Mouse (Mus musculus): Measurements from ENCODE around the gene Ccdc171.

Gene Ccdc171

GRCm38 (mm10) chr4:83798674-83799430 lies 273.5 kb downstream of the Ccdc171 start:
- DNase-seq, result no peak

GRCm38 (mm10) chr4:83800402-83800801 lies 275.1 kb downstream of the Ccdc171 start:
- DNase-seq, result no peak

DNA sequence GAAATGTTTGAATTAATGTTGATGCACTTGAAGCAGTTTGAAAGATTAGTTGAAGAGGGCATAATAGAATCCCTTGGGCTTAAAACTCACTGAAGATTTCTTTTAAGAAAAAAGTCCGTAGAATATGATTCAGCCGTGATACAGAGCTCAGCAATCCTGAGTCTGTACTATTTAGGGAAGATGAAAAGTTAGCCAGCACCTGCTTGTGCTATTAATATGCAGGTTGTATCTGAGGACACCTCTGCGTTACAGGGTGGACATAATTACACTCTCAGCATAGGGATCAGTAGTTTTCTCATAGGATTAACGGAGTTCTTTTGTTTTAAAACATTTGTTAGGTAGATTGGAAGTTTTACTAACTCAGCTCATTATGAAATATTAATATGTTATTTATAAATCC lies 291.6 kb downstream of the Ccdc171 start:
- DNase-seq, result no peak

- DNase-seq, result no peak
Observed at GRCm38 (mm10) chr4:83829718-83830459, 304.5 kb downstream of the Ccdc171 start.

DNA sequence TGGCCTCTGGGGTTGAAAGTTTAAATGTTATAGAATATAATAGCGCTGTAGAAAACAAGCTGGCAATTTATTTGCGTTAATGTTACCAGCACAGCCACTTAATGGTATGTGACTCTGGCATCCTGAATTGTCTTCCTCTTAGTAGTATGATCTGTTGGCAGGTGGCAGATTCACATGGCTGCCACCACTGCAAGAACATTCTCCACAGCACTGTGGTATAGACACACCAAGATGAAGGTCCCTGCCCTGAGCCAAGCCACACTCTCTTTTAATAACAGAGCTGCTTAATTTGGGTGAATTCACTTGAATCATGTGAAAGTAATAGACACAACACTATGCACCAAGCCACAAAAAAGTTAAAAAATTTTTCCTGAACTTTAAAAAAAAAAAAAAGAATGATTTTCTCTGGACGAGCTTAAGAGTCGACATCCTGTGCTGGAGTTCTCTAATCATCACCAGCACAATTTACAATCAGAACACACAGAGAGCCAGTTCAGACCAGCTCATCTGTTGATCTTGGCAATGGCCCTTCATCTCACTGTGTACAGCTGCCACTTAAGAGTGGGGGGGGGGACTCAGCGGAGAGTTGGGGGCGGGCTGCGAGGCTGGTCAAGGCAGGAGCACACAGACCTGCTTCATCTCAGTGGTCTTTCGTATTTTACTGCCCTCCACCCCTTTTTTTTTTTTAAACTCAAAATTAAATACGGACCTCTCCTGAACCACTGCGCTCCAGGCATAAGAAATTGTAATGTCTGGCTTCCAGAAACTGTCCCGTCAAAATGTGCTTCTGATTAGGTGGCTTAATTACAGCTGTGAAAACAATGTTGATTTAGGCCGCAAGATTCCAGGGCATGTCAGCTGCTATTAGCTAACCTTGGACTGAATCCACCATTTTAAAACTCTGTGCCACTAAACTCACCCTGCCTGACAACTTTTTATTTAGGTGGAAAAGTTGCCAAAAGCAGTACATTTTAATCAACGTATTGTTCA lies 305.8 kb downstream of the Ccdc171 start:
- no peak for DNase-seq

- DNase-seq, result no peak
Observed at GRCm38 (mm10) chr4:83839077-83839476, 313.7 kb downstream of the Ccdc171 start.

DNA sequence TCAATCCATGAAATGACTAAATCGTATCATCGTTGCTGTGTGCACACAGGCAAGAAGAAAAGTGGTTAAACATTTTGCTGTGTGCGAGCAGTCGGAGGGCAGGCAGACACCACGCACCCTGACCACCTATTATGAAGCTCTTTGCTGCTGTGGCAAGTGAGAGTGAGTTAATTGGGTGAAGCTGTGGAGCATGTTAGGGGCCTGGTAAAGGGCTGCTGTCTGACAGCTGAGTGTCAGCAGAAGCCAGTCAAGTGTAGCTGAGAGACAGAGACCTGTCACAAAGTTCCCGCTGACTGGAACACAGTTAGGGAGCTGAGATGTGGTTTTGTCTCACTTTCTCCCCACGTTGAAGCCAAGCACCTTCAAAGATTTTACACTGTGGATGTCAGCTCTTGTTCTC lies 321.0 kb downstream of the Ccdc171 start:
- DNase-seq, result no peak

DNA sequence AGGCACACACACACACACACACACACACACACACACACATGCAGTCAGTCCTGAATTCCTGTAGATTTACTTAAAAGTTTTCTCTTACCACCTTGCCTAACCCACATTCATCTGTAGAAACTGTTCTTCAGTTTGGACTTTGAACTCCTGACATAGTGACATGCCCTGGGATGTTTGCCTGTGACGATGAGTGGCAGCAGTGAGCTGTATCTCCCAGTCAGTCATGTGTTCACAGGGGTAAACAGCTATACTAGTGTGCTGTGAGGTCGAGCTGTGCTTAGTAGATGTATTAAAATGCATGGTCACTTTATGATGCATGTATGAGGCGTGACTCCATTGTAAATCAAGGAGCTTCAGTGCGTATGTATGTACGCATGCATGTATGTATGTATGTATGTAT lies 328.5 kb downstream of the Ccdc171 start:
- no peak for DNase-seq

- DNase-seq, result no peak
Observed at GRCm38 (mm10) chr4:83861706-83862105, 336.4 kb downstream of the Ccdc171 start.

GRCm38 (mm10) chr4:83862295-83862694 lies 336.9 kb downstream of the Ccdc171 start:
- DNase-seq, result no peak

DNA sequence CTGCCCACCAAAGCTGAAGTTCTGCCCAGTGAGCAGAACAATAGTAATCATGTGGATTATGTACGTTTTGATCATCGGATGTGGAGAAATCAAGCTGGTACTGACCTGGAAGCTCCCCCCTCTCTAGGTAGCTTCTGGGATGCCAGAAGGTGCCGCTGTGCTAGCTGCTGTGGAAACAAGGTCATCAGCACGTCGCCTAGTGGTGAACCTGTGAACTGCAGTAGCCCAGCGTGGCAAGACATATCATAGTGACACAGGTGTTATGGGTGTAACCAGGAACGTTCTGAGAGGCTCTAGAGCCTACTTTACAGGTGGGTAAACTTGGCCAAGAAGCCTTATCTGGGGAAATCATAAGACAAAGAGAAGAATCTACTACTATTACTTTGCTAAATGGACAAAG lies 351.3 kb downstream of the Ccdc171 start:
- DNase-seq, result no peak

DNA sequence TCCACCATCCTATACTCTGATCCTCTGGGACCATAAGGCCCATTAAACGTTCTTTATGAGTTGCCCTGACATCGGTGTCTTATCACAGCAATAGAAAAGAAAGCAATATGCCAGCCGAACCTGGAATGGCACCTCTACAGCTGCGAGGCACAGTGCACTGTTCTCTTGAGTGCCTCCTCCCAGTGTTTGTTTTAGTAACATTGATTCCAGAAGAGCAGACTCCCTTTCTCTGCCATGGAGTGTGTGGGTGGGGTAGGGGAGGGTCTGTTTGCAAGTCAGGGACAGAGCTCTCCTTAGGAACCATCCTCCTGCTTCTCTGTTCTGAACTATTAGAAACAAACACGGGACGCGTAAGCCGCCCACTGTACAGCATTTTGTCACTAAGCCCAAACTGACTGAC lies 352.9 kb downstream of the Ccdc171 start:
- DNase-seq, result no peak

- DNase-seq, result no peak
Observed at GRCm38 (mm10) chr4:83888459-83889054, 363.2 kb downstream of the Ccdc171 start.

- no peak for DNase-seq
Observed at GRCm38 (mm10) chr4:83902081-83902645, 376.8 kb downstream of the Ccdc171 start.

Data from thymus, adult 18-20 months (tissue).